Mouse (Mus musculus) A20 (cell line): ENCODE measurements around the gene Prok1.

ENCODE experiments used
- DNase-seq: peaks from one replicate; pipeline ENCODE4 v3.0.0-alpha.2; 2011; ENCODE audit warnings: low read depth, low spot score

Gene Prok1

DNA sequence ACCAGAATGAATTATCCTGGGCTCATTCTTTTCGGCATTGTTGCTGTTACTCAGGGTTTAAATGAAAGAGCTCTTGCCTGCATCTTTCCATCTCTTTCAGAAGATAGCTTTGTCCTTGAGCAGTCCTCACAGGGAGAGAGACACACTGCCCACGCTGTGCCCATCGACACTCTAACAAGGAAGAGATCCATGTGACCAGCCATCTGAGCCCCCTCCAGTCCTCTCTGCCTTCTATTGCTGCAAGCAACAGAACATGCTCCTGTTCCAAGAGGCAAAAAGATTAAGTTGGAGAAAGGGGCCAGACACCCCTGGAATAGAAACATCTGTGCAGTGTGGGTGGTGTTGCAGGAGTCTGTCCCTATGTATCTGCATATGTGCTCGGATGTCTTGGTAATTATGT is 52.5 kb downstream of the Prok1 start:
- DNase-seq, result no peak

DNA sequence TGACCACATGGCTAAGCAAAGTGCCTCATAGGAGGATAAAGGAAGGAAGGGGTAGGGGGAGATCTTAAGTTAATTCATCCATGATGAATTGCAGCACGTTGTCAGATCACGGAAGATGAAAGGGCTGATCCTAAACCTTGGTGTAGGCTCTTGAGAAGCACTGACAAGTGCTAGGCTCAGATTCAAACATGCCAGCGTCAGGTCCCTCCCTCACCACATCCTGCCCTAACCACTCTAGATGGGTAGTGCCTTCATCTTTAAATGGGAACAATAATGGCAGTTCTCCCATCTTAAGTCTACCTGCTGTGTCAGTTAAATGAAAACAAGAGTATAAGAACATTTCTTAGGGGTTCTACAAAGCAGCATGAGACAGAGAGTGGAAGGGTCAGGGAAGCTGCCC is 53.9 kb downstream of the Prok1 start:
- DNase-seq, result no peak

GRCm38 (mm10) chr3:107183178-107183577 is 56.3 kb downstream of the Prok1 start:
- DNase-seq, result no peak
